Mouse (Mus musculus) macrophage (primary cell): Measurements from ENCODE around the gene Scyl1. TPM values are rescaled to one million over a fixed set of nuclear protein-coding genes. Genes with fewer than 3 reads are reported as not detected.

Experiments used
- H3K27ac ChIP-seq: fragments of 350-480 bp; formaldehyde crosslinking; 2 replicates; pipeline ENCODE4 v1.9.0; 2021
- H3K36me3 ChIP-seq: fragments of 350-480 bp; formaldehyde crosslinking; 2 replicates; pipeline ENCODE4 v1.9.0; 2021; ENCODE audit errors: inconsistent target
- H3K4me3 ChIP-seq: fragments of 350-480 bp; formaldehyde crosslinking; 2 replicates; pipeline ENCODE4 v1.9.0; 2021; ENCODE audit errors: inconsistent target
- H3K79me2 ChIP-seq: fragments of 350-480 bp; formaldehyde crosslinking; 2 replicates; pipeline ENCODE4 v1.9.0; 2021; ENCODE audit errors: inconsistent target
- WGBS: methylation state at CpG from one replicate; pipeline ENCODE4 v1.1.7; 2026; ENCODE audit warnings: inconsistent platforms; ENCODE audit not compliant: missing documents; 5-methylcytosine and 5-hydroxymethylcytosine counted together
- polyA plus RNA-seq: library from polyadenylated mRNA; stranded (reverse); fragments of 250-400 nt; gene quantifications from 3 replicates; pipeline ENCODE4 v1.2.4, GENCODE M21; 2018; ENCODE audit warnings: inconsistent platforms

Gene Scyl1
- polyA plus RNA-seq, 1 experiment from 2014 or later, result 54.8 TPM

DNA sequence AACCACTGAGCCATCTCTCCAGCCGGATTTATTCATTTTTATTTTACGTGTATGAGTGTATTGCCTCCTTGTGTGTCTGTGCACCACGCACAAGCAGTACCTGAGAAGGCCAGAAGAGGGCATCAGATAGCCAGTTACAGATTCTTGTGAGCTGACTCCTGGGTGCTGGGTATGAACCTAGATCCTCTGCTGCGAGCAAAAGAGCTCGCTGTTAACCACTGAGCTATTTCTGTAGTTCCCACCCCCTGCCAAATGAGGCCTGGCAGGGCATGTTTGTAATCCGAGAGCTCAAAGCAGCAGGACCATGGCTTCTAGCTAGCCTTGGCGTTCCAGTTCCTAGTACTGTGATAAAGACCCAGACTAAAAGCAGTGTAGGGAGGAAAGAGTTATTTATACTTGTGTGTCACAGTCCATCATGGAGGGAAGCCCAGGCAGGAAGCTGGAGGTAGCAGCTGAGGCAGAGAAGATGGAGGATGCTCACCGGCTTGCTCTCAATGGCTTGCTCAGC, 16.0 kb upstream of the Scyl1 start:
- peak overlapping the region; percentile 46 for H3K27ac ChIP-seq
- 18% methylated on average over 8 of the region's 8 CpGs for WGBS
- H3K36me3 ChIP-seq, result no peaks in the 10 kb centered on the region
- no peaks in the 10 kb centered on the region for H3K79me2 ChIP-seq
- no peak overlapping the region for H3K4me3 ChIP-seq

DNA sequence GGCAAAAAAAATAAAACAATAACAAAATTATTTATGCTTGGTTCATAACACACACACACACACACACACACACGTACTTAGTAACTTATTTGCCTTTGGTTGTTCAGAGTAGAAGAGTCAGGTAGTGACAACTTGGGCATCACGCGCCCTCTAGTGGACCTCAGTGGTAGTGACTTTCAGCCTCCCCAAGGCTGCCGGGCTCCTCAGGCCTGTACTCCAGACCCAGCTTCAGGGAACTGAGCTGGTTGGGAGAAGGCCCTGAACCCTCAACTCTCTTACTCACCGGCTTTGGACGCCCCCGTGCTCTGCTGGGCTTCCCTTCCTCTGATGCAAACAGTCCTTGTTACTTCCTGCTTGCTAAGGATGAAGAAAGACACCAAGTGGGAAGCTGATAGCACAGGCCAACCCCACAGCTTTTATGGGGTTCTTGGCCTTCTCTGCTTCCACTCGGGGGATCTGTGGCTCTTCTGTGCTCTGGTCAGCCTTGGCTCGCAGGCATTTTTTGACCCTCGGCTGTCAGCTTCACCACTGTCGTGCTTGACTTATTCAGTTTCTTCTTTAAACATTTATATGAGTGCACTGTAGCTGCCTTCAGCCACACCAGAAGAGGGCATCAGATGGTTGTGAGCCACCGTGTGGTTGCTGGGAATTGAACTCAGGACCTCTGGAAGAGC, 15.4 kb upstream of the Scyl1 start:
- no peaks in the 10 kb centered on the region for H3K36me3 ChIP-seq
- 11% methylated on average over 12 of the region's 12 CpGs for WGBS
- H3K79me2 ChIP-seq, result no peaks in the 10 kb centered on the region
- H3K27ac ChIP-seq, result peak overlapping the region; percentile 46
- H3K4me3 ChIP-seq, result no peak overlapping the region

DNA sequence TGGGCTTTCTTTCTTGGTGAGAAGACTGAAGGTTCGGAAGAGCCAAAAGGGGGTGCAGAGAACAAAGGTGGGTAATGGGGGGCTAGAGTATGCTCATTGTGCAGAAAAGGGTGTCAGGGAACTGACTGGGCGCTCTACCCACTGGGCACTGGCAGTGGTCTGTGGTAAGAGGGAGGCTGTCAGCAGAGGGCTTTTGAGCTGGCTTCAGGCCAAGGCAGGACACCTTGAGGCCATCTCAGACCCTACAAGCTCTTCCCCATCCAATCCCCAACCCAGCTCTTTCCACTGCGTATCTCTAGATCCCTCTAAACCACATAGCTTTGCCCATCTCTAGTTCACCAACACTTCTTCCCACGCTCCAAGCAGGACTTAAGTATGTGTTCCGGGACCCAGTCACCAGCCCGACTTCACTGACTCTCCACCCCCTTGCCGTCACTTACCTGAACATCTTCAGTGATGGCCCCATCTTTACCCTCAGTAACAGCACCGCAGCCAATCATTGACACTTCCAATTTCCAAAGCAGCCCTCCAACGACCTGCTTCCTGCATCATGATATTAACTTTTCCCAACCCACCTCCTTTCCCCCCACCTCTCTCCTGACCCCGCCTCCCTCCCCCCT, 13.8 kb upstream of the Scyl1 start:
- H3K27ac ChIP-seq, result no peak overlapping the region
- no peaks in the 10 kb centered on the region for H3K36me3 ChIP-seq
- H3K79me2 ChIP-seq, result no peaks in the 10 kb centered on the region
- WGBS, result 81% methylated on average over 9 of the region's 10 CpGs
- H3K4me3 ChIP-seq, result no peak overlapping the region

DNA sequence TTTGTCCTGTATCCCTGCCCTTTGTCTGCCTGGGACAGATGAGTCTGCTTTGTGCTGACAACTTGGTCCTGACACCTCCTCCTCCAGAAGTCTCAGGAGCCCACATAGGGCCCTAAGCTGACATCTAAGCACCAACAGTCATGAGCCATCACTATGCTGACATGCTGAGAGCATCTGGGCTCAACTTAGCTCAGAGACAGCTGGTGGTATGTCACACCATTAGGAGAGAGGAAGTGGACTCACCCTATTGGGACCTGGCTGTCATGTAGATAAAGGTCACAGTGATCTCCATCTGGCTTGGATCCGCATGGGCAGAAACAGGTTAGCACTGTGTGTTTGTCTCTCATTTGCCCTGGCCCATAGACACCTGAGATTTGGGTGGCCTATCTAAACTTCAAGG, 10.9 kb upstream of the Scyl1 start:
- no peaks in the 10 kb centered on the region for H3K36me3 ChIP-seq
- H3K27ac ChIP-seq, result no peak overlapping the region
- H3K79me2 ChIP-seq, result no peaks in the 10 kb centered on the region
- 100% methylated on average over 1 of the region's 1 CpGs for WGBS
- no peak overlapping the region for H3K4me3 ChIP-seq

DNA sequence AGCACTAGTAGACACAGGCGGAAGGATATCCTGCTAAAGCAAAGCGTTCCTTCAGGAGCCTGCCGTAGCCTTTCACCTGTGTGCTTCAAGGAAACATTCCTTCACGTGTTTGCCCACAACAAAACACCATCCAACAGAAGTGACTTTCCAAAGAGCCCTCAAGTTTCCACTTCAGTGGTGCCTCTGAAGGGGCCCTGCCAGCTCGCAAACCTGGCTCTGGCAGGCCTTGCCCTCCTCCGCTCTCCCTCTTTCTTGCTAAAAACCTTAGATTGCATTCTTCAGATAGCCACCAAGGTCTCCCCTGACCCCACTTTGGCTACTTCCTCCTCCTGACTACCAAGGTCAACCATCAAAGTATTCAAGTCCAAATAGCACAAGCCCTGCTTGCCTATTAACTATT, 10.3 kb upstream of the Scyl1 start:
- H3K36me3 ChIP-seq, result no peaks in the 10 kb centered on the region
- H3K27ac ChIP-seq, result no peak overlapping the region
- H3K4me3 ChIP-seq, result no peak overlapping the region
- WGBS, result 94% methylated on average over 6 of the region's 6 CpGs
- no peaks in the 10 kb centered on the region for H3K79me2 ChIP-seq

DNA sequence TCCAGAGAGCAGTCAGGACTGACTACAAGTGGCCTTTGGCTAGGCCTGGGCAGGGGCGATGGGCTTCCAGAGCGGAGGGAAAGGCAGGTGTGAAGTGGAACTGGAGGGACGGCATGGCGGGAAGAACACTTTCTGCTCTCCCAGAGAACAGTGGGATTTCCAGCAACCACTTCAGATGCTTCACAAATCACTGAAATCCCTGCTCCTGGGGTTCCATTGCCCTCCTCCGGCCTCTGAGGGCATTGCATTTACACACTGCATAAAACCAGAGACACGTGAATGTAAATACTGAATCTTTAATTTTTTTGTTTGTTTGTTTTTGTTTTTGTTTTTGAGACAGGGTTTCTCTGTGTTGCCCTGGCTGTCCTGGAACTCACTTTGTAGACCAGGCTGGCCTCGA, 9.0 kb upstream of the Scyl1 start:
- Histone ChIP-seq H3K36me3 (no peaks in the 10 kb centered on the region), H3K4me3 (no peak overlapping the region), H3K27ac (no peak overlapping the region), H3K79me2 (no peaks in the 10 kb centered on the region)
- 74% methylated on average over 7 of the region's 7 CpGs for whole genome bisulfite sequencing

DNA sequence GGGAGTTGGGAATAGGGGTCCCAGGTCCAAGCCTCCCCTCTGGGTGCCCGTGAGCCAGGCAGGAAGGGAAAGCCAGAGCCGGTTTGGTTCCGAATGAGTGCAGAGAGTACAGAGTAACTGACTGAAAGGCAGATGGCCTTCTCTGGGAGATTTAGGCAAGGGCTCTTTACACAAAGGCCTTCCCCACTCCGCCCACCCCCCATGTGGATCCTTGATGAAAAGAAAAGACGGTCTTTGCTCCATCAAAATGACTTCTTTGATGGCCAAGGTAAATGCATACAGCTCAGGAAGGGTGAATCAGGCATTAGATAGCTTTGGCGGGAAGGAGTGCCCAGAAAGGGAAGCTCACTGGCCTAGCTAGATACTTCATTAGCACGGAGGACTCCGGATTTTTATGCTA, 7.1 kb upstream of the Scyl1 start:
- Histone ChIP-seq H3K4me3 (no peak overlapping the region), H3K79me2 (no peaks in the 10 kb centered on the region), H3K36me3 (no peaks in the 10 kb centered on the region), H3K27ac (no peak overlapping the region)
- WGBS, result 89% methylated on average over 7 of the region's 8 CpGs

DNA sequence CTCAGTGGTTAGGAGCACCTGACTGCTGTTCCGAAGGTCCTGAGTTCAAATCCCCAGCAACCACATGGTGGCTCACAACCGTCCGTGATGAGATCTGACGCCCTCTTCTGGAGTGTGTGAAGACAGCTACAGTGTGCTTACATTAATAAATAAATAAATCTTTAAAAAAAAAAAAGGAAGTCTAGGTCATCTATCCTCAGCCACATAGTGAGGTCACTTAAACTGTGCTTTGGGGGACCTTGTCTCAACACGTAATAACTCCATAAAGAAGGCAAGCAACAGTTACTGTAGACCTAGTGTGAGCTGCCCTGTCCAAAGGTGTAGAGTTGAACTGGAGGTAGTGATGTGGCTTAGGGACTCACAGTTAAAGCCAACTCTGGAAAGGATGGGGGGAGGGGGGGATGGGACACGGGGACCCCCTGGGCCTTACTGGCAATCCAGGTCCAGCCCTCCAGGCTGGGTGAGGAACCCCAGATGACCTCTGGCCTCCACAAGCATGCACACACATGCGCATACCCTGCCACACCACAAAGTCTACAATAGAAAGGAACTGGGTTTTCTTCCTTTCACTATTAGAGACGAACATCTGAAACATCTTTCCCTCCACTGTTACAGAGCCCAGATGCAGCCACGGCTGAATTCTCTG, 6.3 kb upstream of the Scyl1 start:
- H3K4me3 ChIP-seq, result no peak overlapping the region
- H3K36me3 ChIP-seq, result no peaks in the 10 kb centered on the region
- 55% methylated on average over 9 of the region's 9 CpGs for WGBS
- no peaks in the 10 kb centered on the region for H3K79me2 ChIP-seq
- no peak overlapping the region for H3K27ac ChIP-seq

DNA sequence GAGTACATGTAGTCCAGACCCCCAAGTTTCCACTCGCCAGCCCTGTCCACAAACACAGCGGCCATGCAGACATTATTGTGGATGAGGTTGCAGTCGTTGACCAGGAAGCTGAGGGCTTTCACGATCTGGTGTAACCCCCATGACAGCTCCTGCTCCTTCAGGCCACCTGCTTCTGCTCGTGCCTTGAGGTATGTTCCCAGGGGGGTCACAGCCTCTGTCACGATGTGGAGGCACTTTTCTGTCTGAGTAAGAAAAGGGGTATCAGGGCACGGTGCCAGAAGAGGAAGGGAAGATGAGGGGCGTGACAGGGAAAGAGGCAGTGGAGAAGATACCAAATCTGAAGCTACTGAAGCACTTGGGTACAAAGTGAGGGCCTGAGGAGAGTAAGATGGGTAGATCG, 908 bp downstream of the Scyl1 start:
- Histone ChIP-seq H3K36me3 (peaks cover 35% of the 10 kb centered on the region), H3K4me3 (peak overlapping the region; percentile 73), H3K27ac (peak overlapping the region; percentile 48), H3K79me2 (peaks cover 32% of the 10 kb centered on the region)
- 47% methylated on average over 9 of the region's 9 CpGs for WGBS

DNA sequence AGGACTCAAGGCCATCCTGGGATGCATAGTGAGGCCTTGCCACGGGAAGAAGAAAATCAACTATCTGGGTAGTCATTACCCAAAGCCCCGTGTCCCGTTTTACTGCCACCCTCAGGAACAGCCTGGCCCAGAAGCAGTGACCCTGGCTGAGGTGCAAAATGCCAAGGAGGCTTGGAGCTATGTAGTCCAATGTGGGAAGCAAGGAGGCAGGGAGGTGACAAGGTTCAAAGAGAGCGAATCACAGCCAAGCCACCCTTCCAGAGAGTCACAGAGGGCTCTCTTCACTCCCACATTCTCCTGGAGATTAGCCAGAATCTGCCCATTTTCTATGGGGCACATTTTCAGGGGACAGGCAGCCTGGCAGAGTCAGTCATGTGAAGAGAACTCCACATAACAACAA, 3.9 kb downstream of the Scyl1 start:
- WGBS, result 92% methylated on average over 4 of the region's 4 CpGs
- H3K36me3 ChIP-seq, result peaks cover 61% of the 10 kb centered on the region
- H3K4me3 ChIP-seq, result no peak overlapping the region
- no peak overlapping the region for H3K27ac ChIP-seq
- H3K79me2 ChIP-seq, result peaks cover 32% of the 10 kb centered on the region

DNA sequence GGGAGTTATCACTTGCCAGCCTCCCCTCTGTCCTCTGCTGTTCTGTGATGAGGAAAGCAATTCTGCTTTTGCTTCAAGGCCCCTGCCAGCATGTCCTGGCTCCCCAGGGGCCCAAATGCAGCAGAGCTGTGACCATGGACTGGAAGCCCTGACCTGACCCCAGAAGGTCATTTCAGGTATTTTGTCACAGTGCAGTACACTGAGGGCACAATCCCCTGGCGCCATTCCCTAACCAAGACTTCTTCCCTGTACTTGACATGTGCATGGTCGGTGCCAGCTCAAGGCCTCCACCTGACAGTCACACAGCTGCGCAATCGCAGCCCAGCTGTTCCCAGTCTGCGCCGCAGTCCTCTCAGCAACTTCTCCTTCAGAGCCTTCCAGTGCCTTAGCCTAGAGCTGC, 8.1 kb downstream of the Scyl1 start:
- peaks cover 5% of the 10 kb centered on the region; the same call in 1 of the 2 replicates for H3K79me2 ChIP-seq
- peaks cover 93% of the 10 kb centered on the region for H3K36me3 ChIP-seq
- 90% methylated on average over 2 of the region's 6 CpGs for WGBS
- H3K27ac ChIP-seq, result no peak overlapping the region
- no peak overlapping the region for H3K4me3 ChIP-seq

DNA sequence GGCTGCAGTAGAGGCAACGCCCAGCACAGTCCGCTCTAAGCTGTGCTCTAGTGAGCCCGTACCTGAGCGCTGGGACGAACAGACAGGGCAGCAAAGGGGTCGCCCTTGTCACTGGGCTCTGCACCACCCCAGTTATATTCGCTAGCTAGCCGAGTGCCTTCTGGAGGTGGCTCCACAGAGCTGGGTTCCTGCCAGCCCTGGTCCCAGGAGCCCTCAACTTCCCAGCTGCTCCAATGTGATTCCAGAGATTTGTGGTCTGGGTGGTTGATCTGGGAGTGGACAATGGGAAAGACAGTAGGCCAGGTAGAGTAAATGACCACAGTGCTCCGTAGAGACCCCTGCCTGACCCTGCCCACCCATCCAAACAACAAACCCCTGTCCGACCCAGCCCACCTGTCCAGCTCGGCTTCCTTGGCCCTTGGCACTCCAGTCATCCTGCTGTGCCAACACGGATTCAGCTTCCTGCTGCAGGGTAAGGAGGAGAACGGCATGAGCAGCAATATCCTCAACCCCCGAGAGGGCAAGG, 12.3 kb downstream of the Scyl1 start:
- Histone ChIP-seq H3K27ac (no peak overlapping the region), H3K79me2 (no peaks in the 10 kb centered on the region), H3K36me3 (peaks cover 56% of the 10 kb centered on the region), H3K4me3 (no peak overlapping the region)
- 96% methylated on average over 13 of the region's 14 CpGs for WGBS

DNA sequence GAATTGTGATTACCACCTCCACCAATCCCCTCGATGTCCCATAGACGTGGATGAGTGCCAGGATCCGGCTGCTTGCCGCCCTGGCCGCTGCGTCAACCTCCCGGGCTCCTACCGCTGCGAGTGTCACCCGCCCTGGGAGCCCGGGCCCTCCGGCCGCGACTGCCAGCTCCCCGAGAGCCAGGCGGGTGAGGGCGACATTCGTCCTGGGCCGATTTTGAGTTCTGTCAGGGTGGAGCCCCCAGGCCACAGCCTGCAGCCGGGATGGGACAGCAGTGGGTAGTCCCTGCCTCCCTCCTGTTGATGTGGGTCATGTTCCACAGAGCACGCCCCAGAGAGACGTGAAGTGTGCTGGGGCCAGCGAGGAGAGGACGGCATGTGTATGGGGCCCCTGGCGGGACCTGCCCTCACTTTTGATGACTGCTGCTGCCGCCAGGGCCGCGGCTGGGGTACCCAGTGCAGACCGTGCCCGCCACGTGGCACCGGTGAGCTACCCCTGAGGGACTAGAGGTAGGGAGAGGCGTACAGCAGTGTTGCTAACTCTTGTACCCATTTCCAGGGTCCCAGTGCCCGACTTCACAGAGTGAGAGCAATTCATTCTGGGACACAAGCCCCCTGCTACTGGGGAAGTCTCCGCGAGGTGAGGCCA, 14.1 kb downstream of the Scyl1 start:
- WGBS, result 68% methylated on average over 36 of the region's 36 CpGs
- no peak overlapping the region for H3K27ac ChIP-seq
- H3K36me3 ChIP-seq, result peaks cover 42% of the 10 kb centered on the region
- H3K79me2 ChIP-seq, result no peaks in the 10 kb centered on the region
- H3K4me3 ChIP-seq, result no peak overlapping the region

DNA sequence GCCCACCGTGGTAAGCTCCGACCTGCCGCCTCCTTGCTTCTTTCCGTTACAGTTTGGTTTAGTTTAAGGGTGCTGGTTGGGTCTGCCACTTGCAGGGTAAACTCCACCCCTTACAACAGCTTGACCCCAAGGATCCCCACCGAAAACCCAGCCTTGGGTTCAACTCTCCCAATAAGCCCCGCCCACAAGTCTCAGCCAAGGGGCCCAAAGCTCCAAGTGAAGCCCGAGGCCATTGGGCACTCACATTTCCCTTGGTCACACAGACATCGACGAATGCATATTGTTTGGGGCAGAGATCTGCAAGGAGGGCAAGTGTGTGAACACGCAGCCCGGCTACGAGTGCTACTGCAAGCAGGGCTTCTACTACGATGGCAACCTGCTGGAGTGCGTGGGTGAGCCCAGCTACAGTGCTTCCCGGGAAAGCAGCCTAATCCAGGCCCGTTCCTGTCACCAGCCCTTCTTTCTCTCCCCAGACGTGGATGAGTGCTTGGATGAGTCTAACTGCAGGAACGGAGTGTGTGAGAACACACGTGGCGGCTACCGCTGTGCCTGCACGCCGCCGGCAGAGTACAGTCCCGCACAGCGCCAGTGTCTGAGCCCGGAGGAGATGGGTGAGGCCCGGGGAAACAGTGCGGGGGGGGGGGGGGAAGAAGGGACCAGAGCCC, 14.8 kb downstream of the Scyl1 start:
- Histone ChIP-seq H3K4me3 (no peak overlapping the region), H3K79me2 (no peaks in the 10 kb centered on the region), H3K36me3 (peaks cover 35% of the 10 kb centered on the region), H3K27ac (no peak overlapping the region)
- 62% methylated on average over 29 of the region's 29 CpGs for WGBS
